Mouse (Mus musculus) heart, adult 18-20 months (tissue): ENCODE data around the gene Kcnb1. TPM values are rescaled to one million over a fixed set of nuclear protein-coding genes. Genes with fewer than 3 reads are reported as not detected.

ENCODE experiments used
- DNase-seq, 2 experiments: peaks; one replicate each; pipeline ENCODE4 v3.0.0; 2021 to 2022; ENCODE audit warnings: mixed read lengths in 1 of 2
- total RNA-seq, 2 experiments: library from RNA; stranded (reverse); gene quantifications; 2 replicates each; pipeline ENCODE4 v1.2.3; 2021

Kcnb1 gene
- total RNA-seq, 2 experiments from 2014 or later, result 32.8 to 36.1 TPM

GRCm38 (mm10) chr2:167167515-167168212, 22.3 kb downstream of the Kcnb1 start:
- DNase-seq, result peak; percentile 66 to 79

GRCm38 (mm10) chr2:167163600-167163999, 26.4 kb downstream of the Kcnb1 start:
- peak in 1 of 2 experiments; percentile 28 for DNase-seq

GRCm38 (mm10) chr2:167163134-167163533, 26.8 kb downstream of the Kcnb1 start:
- no peak for DNase-seq

GRCm38 (mm10) chr2:167162516-167163021, 27.4 kb downstream of the Kcnb1 start:
- peak; percentile 57 to 80 for DNase-seq

- DNase-seq, result no peak
These were observed 30.2 kb downstream of the Kcnb1 start for GRCm38 (mm10) chr2:167159721-167160120.

- no peak for DNase-seq
These were observed 31.2 kb downstream of the Kcnb1 start for GRCm38 (mm10) chr2:167158780-167159179.

GRCm38 (mm10) chr2:167156118-167156715, 33.7 kb downstream of the Kcnb1 start:
- no peak for DNase-seq

GRCm38 (mm10) chr2:167155541-167155973, 34.4 kb downstream of the Kcnb1 start:
- DNase-seq, result no peak

GRCm38 (mm10) chr2:167150880-167151279, 39.1 kb downstream of the Kcnb1 start:
- no peak for DNase-seq

GRCm38 (mm10) chr2:167150135-167150534, 39.8 kb downstream of the Kcnb1 start:
- no peak for DNase-seq

GRCm38 (mm10) chr2:167149035-167149434, 40.9 kb downstream of the Kcnb1 start:
- no peak for DNase-seq

GRCm38 (mm10) chr2:167147708-167148107, 42.2 kb downstream of the Kcnb1 start:
- DNase-seq, result peak; percentile 53 to 68

GRCm38 (mm10) chr2:167145904-167146303, 44.1 kb downstream of the Kcnb1 start:
- DNase-seq, result no peak

- no peak for DNase-seq
These were observed 45.3 kb downstream of the Kcnb1 start for GRCm38 (mm10) chr2:167144439-167145307.

GRCm38 (mm10) chr2:167143914-167144313, 46.0 kb downstream of the Kcnb1 start:
- no peak for DNase-seq

GRCm38 (mm10) chr2:167142282-167142681, 47.7 kb downstream of the Kcnb1 start:
- DNase-seq, result no peak

GRCm38 (mm10) chr2:167141810-167142209, 48.1 kb downstream of the Kcnb1 start:
- no peak for DNase-seq

GRCm38 (mm10) chr2:167139801-167140269, 50.1 kb downstream of the Kcnb1 start:
- no peak for DNase-seq

GRCm38 (mm10) chr2:167138611-167139010, 51.3 kb downstream of the Kcnb1 start:
- no peak for DNase-seq

GRCm38 (mm10) chr2:167136909-167137308, 53.0 kb downstream of the Kcnb1 start:
- DNase-seq, result no peak

- DNase-seq, result no peak
These were observed 57.9 kb downstream of the Kcnb1 start for GRCm38 (mm10) chr2:167132041-167132440.

GRCm38 (mm10) chr2:167130050-167130770, 59.7 kb downstream of the Kcnb1 start:
- DNase-seq, result peak in 1 of 2 experiments; percentile 28
